Mouse (Mus musculus): ENCODE data around the gene Nop14. TPM values are rescaled to one million over a fixed set of nuclear protein-coding genes. Genes with fewer than 3 reads are reported as not detected.

Nop14 gene
- polyA plus RNA-seq, 1 experiment from 2014 or later, result 34.9 TPM

DNA sequence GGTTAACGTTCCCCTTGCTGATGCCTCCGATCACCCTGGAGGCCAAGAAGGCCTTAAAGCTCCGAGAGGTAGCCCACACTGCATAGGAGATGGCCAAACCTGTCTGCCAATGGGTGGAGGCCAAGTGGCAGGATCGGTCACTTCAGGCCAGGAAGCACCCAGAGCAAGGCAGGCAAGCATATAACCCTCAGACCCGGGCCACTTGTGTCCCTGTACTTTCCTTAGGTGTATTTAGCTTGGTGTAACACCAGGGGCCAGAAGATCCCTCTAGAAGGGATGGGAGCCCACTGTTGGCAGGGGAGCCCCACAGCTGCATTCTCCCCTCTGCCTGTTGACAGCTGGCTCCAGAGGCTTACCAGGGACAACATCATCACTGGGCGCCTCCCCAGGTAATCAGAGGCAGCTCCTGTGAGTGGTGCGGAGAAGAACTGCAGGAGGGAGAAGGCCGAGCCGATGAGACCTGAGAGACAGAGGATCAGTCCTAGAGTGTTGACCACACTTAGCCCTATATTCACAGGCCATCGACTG is 24.2 kb downstream of the Nop14 start:
- DNase-seq (ENCODE audit: low spot score, missing footprints) (peak; percentile 89), ATAC-seq (ENCODE audit: low FRiP score) (no peak)
- 63% methylated on average over 10 of the region's 10 CpGs for WGBS
- Histone ChIP-seq H3K4me2 (peak overlapping the region; percentile 90), H3K9ac (ENCODE audit: low read length) (no peak overlapping the region), H3K27ac (ENCODE audit: low read depth, low read length) (no peak overlapping the region), H3K27me3 (ENCODE audit: control insufficient read depth, insufficient read depth, low read length) (no peaks in the 10 kb centered on the region), H3K4me3 (ENCODE audit: low read depth, low read length) (peak overlapping the region; percentile 49), H3K4me1 (ENCODE audit: control insufficient read depth, insufficient read depth, low read length) (peaks cover 11% of the 10 kb centered on the region), H3K36me3 (ENCODE audit: control insufficient read depth, insufficient read depth, low read length) (peaks cover 17% of the 10 kb centered on the region), H3K9me3 (ENCODE audit: control insufficient read depth, low read length) (no peaks in the 10 kb centered on the region)

DNA sequence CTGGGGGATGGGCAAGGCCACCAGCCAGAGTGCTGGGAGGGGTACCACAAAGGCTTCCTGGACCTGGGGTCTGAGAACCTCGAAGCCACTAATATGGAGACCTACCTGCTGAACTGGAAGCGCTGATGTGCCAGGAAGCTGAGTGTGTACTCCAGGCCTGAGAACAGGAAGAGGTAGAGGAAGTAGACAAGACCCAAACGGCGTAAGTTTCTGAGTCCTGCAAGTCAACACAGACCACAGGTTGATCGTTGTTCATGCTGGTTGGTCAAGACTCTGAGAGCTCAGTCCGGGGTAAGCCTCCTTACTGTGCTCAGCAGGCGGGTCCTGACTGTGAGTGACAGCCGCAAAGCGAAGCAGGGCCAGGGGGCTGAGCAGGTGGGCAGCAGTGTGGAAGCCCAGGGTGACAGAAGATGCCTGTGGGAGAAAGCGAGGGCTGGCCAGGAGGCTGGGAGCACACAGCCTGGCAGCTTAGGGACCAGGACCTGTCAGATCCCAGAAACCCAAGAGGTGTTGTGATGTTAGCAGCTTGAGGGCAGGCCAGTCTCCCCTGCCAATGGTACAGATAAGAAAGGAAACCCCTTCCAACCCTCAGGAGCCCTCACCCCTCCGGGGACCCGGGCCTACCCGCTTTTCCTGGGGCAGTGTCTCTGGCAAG is 25.1 kb downstream of the Nop14 start:
- Histone ChIP-seq H3K9me3 (ENCODE audit: control insufficient read depth, low read length) (no peaks in the 10 kb centered on the region), H3K9ac (ENCODE audit: low read length) (no peak overlapping the region), H3K4me3 (ENCODE audit: low read depth, low read length) (no peak overlapping the region), H3K4me2 (no peak overlapping the region), H3K27me3 (ENCODE audit: control insufficient read depth, insufficient read depth, low read length) (no peaks in the 10 kb centered on the region), H3K27ac (ENCODE audit: low read depth, low read length) (no peak overlapping the region), H3K36me3 (ENCODE audit: control insufficient read depth, insufficient read depth, low read length) (peaks cover 21% of the 10 kb centered on the region), H3K4me1 (ENCODE audit: control insufficient read depth, insufficient read depth, low read length) (peaks cover 11% of the 10 kb centered on the region)
- ATAC-seq (ENCODE audit: low FRiP score), result no peak
- 93% methylated on average over 13 of the region's 13 CpGs for WGBS
- DNase-seq (ENCODE audit: low spot score, missing footprints), result no peak

DNA sequence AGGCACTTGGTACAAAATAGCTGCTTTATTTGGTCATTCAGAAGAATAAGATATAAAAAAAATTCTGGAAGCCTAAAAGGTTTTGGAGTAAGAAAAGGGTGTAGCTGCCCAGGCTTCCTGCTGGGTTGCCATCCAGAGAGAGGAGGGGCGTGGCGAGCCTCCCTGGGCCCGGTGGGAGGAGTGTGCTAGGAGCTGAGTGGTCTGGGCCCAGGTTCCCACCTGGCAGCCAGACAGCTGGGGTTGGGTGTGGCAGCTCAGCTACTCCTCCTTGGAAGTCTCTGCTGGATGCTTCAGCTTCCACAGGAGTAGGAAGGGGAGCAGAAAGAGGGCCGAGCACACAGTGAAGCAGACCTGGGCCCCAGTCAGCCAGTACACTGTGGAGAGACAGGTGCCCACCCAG is 26.3 kb downstream of the Nop14 start:
- no peak for DNase-seq (ENCODE audit: low spot score, missing footprints)
- no peaks in the 10 kb centered on the region for H3K9me3 ChIP-seq (ENCODE audit: control insufficient read depth, low read length)
- H3K9ac ChIP-seq (ENCODE audit: low read length), result no peak overlapping the region
- no peak overlapping the region for H3K27ac ChIP-seq (ENCODE audit: low read depth, low read length)
- 82% methylated on average over 4 of the region's 4 CpGs for WGBS
- H3K27me3 ChIP-seq (ENCODE audit: control insufficient read depth, insufficient read depth, low read length), result no peaks in the 10 kb centered on the region
- peaks cover 21% of the 10 kb centered on the region for H3K36me3 ChIP-seq (ENCODE audit: control insufficient read depth, insufficient read depth, low read length)
- peaks cover 11% of the 10 kb centered on the region for H3K4me1 ChIP-seq (ENCODE audit: control insufficient read depth, insufficient read depth, low read length)
- ATAC-seq (ENCODE audit: low FRiP score), result no peak
- H3K4me2 ChIP-seq, result no peak overlapping the region
- no peak overlapping the region for H3K4me3 ChIP-seq (ENCODE audit: low read depth, low read length)

DNA sequence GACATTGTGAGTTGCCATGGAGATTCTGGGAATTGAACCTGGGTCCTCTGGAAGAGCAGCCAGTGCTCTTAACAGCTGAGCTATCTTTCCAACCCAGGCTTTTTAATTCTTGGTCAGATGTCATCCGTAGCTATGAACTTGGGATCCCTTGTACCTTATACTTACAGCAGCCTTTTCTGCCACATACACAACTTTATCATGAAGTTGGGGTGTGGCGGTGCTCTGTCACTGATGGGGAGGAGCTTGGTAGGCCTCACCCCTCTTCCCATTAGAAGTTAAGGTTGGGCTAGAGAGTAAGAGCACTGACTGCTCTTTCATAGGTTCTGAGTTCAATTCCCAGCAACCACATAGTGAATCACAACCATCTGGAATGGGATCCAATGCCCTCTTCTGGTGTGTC is 27.0 kb downstream of the Nop14 start:
- Histone ChIP-seq H3K4me3 (ENCODE audit: low read depth, low read length) (no peak overlapping the region), H3K9ac (ENCODE audit: low read length) (no peak overlapping the region), H3K4me2 (no peak overlapping the region), H3K4me1 (ENCODE audit: control insufficient read depth, insufficient read depth, low read length) (peaks cover 11% of the 10 kb centered on the region), H3K9me3 (ENCODE audit: control insufficient read depth, low read length) (no peaks in the 10 kb centered on the region), H3K36me3 (ENCODE audit: control insufficient read depth, insufficient read depth, low read length) (peaks cover 20% of the 10 kb centered on the region), H3K27me3 (ENCODE audit: control insufficient read depth, insufficient read depth, low read length) (no peaks in the 10 kb centered on the region), H3K27ac (ENCODE audit: low read depth, low read length) (no peak overlapping the region)
- no peak for DNase-seq (ENCODE audit: low spot score, missing footprints)
- 93% methylated on average over 2 of the region's 2 CpGs for whole genome bisulfite sequencing
- no peak for ATAC-seq (ENCODE audit: low FRiP score)

DNA sequence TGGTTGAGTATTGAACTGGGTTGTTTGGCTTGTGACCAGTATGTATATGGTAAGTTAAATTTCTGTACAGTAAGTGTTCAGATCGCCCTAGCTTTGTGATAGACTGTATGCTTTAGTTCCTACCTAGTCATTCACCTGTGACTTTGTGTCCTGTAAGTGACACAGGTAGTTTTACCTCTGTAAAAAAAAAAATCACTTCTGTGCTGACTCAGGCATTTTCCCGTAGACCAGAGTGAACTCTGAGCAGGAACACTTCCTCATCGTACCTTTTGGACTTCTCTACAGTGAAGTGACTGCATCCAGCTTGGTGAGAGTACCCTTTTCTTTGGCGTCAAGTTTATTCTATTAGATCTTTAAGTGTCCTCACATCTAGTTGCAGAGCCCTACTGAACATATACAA is 50.0 kb downstream of the Nop14 start:
- ATAC-seq (ENCODE audit: low FRiP score) (no peak), DNase-seq (ENCODE audit: low spot score, missing footprints) (no peak)
- H3K27me3 ChIP-seq (ENCODE audit: control insufficient read depth, insufficient read depth, low read length), result no peaks in the 10 kb centered on the region
- no peak overlapping the region for H3K4me3 ChIP-seq (ENCODE audit: low read depth, low read length)
- H3K27ac ChIP-seq (ENCODE audit: low read depth, low read length), result no peak overlapping the region
- 95% methylated on average over 4 of the region's 4 CpGs for WGBS
- no peaks in the 10 kb centered on the region for H3K4me1 ChIP-seq (ENCODE audit: control insufficient read depth, insufficient read depth, low read length)
- H3K4me2 ChIP-seq, result no peak overlapping the region
- no peak overlapping the region for H3K9ac ChIP-seq (ENCODE audit: low read length)
- H3K36me3 ChIP-seq (ENCODE audit: control insufficient read depth, insufficient read depth, low read length), result peaks cover 17% of the 10 kb centered on the region
- H3K9me3 ChIP-seq (ENCODE audit: control insufficient read depth, low read length), result no peaks in the 10 kb centered on the region

DNA sequence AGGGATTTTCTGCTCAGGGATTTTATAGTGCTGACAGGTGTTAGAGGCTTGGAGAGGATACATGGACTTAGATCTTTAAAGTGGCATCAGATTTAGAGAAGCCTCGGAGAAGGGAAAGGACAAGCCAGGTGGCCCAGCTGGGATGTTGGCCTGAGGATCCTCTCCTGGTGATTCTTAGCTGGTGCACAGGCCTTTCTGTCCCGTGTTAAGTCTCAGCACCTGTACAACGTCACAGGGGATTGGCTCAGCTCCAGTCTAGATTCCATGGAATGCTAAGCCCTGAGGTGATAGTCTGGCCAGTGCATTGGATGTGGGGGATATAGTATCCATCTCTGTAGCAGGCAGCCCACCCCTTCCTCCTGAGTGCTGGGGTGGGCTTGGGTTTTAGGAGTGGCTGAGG is 51.7 kb downstream of the Nop14 start:
- peaks cover 10% of the 10 kb centered on the region for H3K36me3 ChIP-seq (ENCODE audit: control insufficient read depth, insufficient read depth, low read length)
- H3K27ac ChIP-seq (ENCODE audit: low read depth, low read length), result no peak overlapping the region
- ATAC-seq (ENCODE audit: low FRiP score) (no peak), DNase-seq (ENCODE audit: low spot score, missing footprints) (no peak)
- 88% methylated on average over 3 of the region's 3 CpGs for WGBS
- no peaks in the 10 kb centered on the region for H3K9me3 ChIP-seq (ENCODE audit: control insufficient read depth, low read length)
- no peak overlapping the region for H3K4me2 ChIP-seq
- no peaks in the 10 kb centered on the region for H3K4me1 ChIP-seq (ENCODE audit: control insufficient read depth, insufficient read depth, low read length)
- no peaks in the 10 kb centered on the region for H3K27me3 ChIP-seq (ENCODE audit: control insufficient read depth, insufficient read depth, low read length)
- no peak overlapping the region for H3K9ac ChIP-seq (ENCODE audit: low read length)
- no peak overlapping the region for H3K4me3 ChIP-seq (ENCODE audit: low read depth, low read length)

DNA sequence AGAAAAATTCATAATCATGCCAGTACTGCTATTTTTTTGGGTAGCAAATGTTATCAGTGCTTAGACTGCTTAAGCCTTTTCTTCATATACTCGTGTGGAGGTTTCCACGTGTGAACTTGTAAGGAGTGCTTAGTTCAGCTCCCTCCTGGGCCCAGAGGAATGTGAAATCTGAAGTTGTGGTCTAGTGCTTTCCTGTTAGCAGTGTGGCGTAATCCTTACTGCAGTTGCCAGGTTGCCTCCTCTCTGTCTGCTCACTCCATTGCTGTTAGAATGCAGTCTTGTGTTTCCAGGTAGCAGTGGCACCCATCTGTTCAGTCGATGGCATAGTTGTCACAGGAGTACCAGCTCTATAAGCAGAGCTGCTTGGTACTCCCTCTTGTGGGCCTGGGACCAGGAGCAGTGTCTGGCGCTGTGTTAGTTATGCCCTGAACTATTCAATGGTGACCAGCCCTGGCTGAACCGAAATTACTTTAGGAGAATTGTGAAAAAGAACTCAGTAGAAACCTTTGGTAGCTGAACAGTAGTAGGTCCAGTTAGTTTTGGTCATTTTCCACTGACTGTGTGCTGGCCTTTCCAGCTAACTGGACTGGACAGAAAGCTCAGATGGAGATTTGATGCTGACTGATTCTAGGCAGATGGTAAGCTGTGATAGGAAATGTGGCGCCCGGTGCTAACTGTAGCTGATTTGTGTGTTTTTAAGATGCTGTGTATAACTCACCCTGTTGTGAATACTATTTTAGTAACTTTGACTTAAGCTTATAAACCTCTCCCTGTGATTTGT is 52.7 kb downstream of the Nop14 start:
- no peak overlapping the region for H3K4me2 ChIP-seq
- ATAC-seq (ENCODE audit: low FRiP score) (no peak), DNase-seq (ENCODE audit: low spot score, missing footprints) (no peak)
- H3K27me3 ChIP-seq (ENCODE audit: control insufficient read depth, insufficient read depth, low read length), result no peaks in the 10 kb centered on the region
- H3K27ac ChIP-seq (ENCODE audit: low read depth, low read length), result no peak overlapping the region
- H3K9me3 ChIP-seq (ENCODE audit: control insufficient read depth, low read length), result no peaks in the 10 kb centered on the region
- H3K4me3 ChIP-seq (ENCODE audit: low read depth, low read length), result no peak overlapping the region
- WGBS, result 88% methylated on average over 8 of the region's 8 CpGs
- peaks cover 9% of the 10 kb centered on the region for H3K36me3 ChIP-seq (ENCODE audit: control insufficient read depth, insufficient read depth, low read length)
- no peaks in the 10 kb centered on the region for H3K4me1 ChIP-seq (ENCODE audit: control insufficient read depth, insufficient read depth, low read length)
- H3K9ac ChIP-seq (ENCODE audit: low read length), result no peak overlapping the region

DNA sequence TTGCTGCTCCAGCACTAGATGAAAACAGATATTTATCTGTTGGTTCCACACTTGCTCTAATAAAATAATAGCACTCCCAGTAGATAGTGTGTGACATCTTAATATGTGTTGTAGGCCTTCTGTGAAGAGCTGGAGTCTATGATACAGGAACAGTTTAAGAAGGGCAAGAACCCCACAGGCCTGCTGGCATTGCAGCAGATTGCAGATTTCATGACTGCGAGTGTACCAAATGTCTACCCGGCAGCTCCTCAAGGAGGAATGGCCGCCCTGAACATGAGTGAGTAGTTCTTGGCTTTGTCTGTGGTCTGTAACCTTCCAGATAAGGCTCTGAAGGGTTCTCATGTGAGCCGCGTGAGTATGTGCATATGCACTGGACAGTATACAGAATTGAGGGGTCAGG is 55.4 kb downstream of the Nop14 start:
- Histone ChIP-seq H3K36me3 (ENCODE audit: control insufficient read depth, insufficient read depth, low read length) (peaks cover 5% of the 10 kb centered on the region; the same call in 1 of the 2 replicates), H3K27me3 (ENCODE audit: control insufficient read depth, insufficient read depth, low read length) (no peaks in the 10 kb centered on the region), H3K4me1 (ENCODE audit: control insufficient read depth, insufficient read depth, low read length) (no peaks in the 10 kb centered on the region), H3K9ac (ENCODE audit: low read length) (no peak overlapping the region), H3K9me3 (ENCODE audit: control insufficient read depth, low read length) (no peaks in the 10 kb centered on the region), H3K27ac (ENCODE audit: low read depth, low read length) (no peak overlapping the region), H3K4me3 (ENCODE audit: low read depth, low read length) (no peak overlapping the region), H3K4me2 (no peak overlapping the region)
- WGBS, result 98% methylated on average over 5 of the region's 5 CpGs
- no peak for ATAC-seq (ENCODE audit: low FRiP score)
- no peak for DNase-seq (ENCODE audit: low spot score, missing footprints)

DNA sequence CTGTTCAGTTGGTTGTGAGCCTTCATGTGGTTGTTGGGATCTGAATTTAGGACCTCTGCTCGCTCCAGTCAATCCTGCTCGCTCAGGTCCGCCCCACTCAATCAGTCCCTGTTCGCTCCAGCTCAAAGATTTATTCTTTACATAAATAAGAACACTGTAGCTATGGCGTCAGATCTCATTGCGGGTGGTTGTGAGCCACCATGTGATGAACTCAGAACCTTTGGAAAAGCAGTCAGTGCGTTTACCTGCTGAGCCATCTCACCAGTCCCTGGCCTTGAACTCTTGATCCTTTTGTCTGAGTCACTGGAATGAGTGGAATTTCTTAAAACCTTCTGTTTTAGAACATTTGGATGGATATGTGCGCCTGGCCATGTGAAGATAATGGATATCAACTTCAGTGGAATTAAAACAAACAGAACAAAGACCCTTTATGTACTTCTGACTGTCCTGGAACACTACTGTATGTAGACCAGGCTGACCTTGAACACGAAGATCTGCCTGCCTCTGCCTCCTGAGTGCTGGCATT is 66.7 kb downstream of the Nop14 start:
- no peaks in the 10 kb centered on the region for H3K27me3 ChIP-seq (ENCODE audit: control insufficient read depth, insufficient read depth, low read length)
- no peaks in the 10 kb centered on the region for H3K9me3 ChIP-seq (ENCODE audit: control insufficient read depth, low read length)
- ATAC-seq (ENCODE audit: low FRiP score) (no peak), DNase-seq (ENCODE audit: low spot score, missing footprints) (no peak)
- no peaks in the 10 kb centered on the region; the same call in 1 of the 2 replicates for H3K36me3 ChIP-seq (ENCODE audit: control insufficient read depth, insufficient read depth, low read length)
- H3K4me2 ChIP-seq, result no peak overlapping the region
- H3K9ac ChIP-seq (ENCODE audit: low read length), result no peak overlapping the region
- WGBS, result 94% methylated on average over 9 of the region's 9 CpGs
- peaks cover 14% of the 10 kb centered on the region for H3K4me1 ChIP-seq (ENCODE audit: control insufficient read depth, insufficient read depth, low read length)
- H3K4me3 ChIP-seq (ENCODE audit: low read depth, low read length), result no peak overlapping the region
- H3K27ac ChIP-seq (ENCODE audit: low read depth, low read length), result no peak overlapping the region
